Mouse (Mus musculus): ENCODE results near the gene Serpinb11. TPM values are rescaled to one million over a fixed set of nuclear protein-coding genes. Genes with fewer than 3 reads are reported as not detected.

Serpinb11 gene
- not detected in 2 replicates for polyA plus RNA-seq (2016; fragmentation: Nextera tagmentation; extraction: Ambion mirVana)

- 38% methylated on average over 1 of the region's 1 CpGs for WGBS
- Histone ChIP-seq H3K36me3 (no peaks in the 10 kb centered on the region), H3K9me3 (replicated peaks) (no peaks in the 10 kb centered on the region), H3K27ac (ENCODE audit: poor library complexity, severe bottlenecking) (no peak within 1 kb of the TSS), H3K4me1 (replicated peaks) (no peaks in the 10 kb centered on the region), H3K9ac (no peak within 1 kb of the TSS), H3K27me3 (replicated peaks) (no peaks in the 10 kb centered on the region), H3K4me3 (no peak within 1 kb of the TSS), H3K4me2 (no peak within 1 kb of the TSS)
- ATAC-seq (ENCODE audit: insufficient number of reproducible peaks, low FRiP score): no peak
Measured at GRCm38 (mm10) chr1:107360898-107361297, at the start of gene Serpinb11. Gene Serpinb11 (plus strand): TSS chr1:107361198.

GRCm38 (mm10) chr1:107345979-107346378 is 15.0 kb upstream of the Serpinb11 start:
- no peaks in the 10 kb centered on the region for H3K9me3 ChIP-seq (replicated peaks)
- no peak overlapping the region for H3K4me3 ChIP-seq

GRCm38 (mm10) chr1:107346788-107347187 is 14.2 kb upstream of the Serpinb11 start:
- ATAC-seq (ENCODE audit: insufficient number of reproducible peaks, low FRiP score): no peak
- H3K36me3 ChIP-seq: no peaks in the 10 kb centered on the region
- no peak overlapping the region for H3K4me2 ChIP-seq
- WGBS: 88% methylated on average over 2 of the region's 2 CpGs
- no peak overlapping the region for H3K27ac ChIP-seq (ENCODE audit: poor library complexity, severe bottlenecking)
- H3K9me3 ChIP-seq (replicated peaks): no peaks in the 10 kb centered on the region
- H3K27me3 ChIP-seq (replicated peaks): no peaks in the 10 kb centered on the region
- H3K9ac ChIP-seq: no peak overlapping the region
- H3K4me3 ChIP-seq: no peak overlapping the region
- H3K4me1 ChIP-seq (replicated peaks): 0 out of 2 replicates have a peak, but pooled peaks cover 3% of the 10 kb centered on the region

More at GRCm38 (mm10) chr1:107345979-107346378, 15.0 kb upstream of the Serpinb11 start:
- Histone ChIP-seq H3K4me2 (no peak overlapping the region), H3K36me3 (no peaks in the 10 kb centered on the region), H3K27ac (ENCODE audit: poor library complexity, severe bottlenecking) (no peak overlapping the region), H3K27me3 (replicated peaks) (no peaks in the 10 kb centered on the region), H3K9ac (no peak overlapping the region), H3K4me1 (replicated peaks) (no peaks in the 10 kb centered on the region)
- no peak for ATAC-seq (ENCODE audit: insufficient number of reproducible peaks, low FRiP score)

- WGBS: 44% methylated on average over 3 of the region's 3 CpGs
- Histone ChIP-seq H3K4me3 (no peak overlapping the region), H3K27ac (ENCODE audit: poor library complexity, severe bottlenecking) (no peak overlapping the region), H3K4me2 (no peak overlapping the region), H3K36me3 (no peaks in the 10 kb centered on the region), H3K9ac (no peak overlapping the region), H3K4me1 (replicated peaks) (0 out of 2 replicates have a peak, but pooled peaks cover 3% of the 10 kb centered on the region), H3K9me3 (replicated peaks) (no peaks in the 10 kb centered on the region), H3K27me3 (replicated peaks) (no peaks in the 10 kb centered on the region)
- no peak for ATAC-seq (ENCODE audit: insufficient number of reproducible peaks, low FRiP score)
Measured at GRCm38 (mm10) chr1:107350392-107350791, 10.6 kb upstream of the Serpinb11 start.

GRCm38 (mm10) chr1:107351115-107351514 is 9.9 kb upstream of the Serpinb11 start:
- H3K27me3 ChIP-seq (replicated peaks): no peaks in the 10 kb centered on the region
- WGBS: 24% methylated on average over 2 of the region's 2 CpGs
- no peaks in the 10 kb centered on the region for H3K9me3 ChIP-seq (replicated peaks)
- no peak overlapping the region for H3K9ac ChIP-seq
- 0 out of 2 replicates have a peak, but pooled peaks cover 3% of the 10 kb centered on the region for H3K4me1 ChIP-seq (replicated peaks)
- no peak overlapping the region for H3K4me2 ChIP-seq
- H3K4me3 ChIP-seq: no peak overlapping the region
- H3K27ac ChIP-seq (ENCODE audit: poor library complexity, severe bottlenecking): no peak overlapping the region
- ATAC-seq (ENCODE audit: insufficient number of reproducible peaks, low FRiP score): no peak
- H3K36me3 ChIP-seq: no peaks in the 10 kb centered on the region

GRCm38 (mm10) chr1:107353046-107353445 is 8.0 kb upstream of the Serpinb11 start:
- H3K4me1 ChIP-seq (replicated peaks): 0 out of 2 replicates have a peak, but pooled peaks cover 3% of the 10 kb centered on the region

GRCm38 (mm10) chr1:107365973-107366372 is 5.0 kb downstream of the Serpinb11 start:
- Histone ChIP-seq H3K4me1 (replicated peaks) (peaks cover 5% of the 10 kb centered on the region), H3K4me3 (no peak overlapping the region), H3K9me3 (replicated peaks) (no peaks in the 10 kb centered on the region), H3K4me2 (no peak overlapping the region), H3K27ac (ENCODE audit: poor library complexity, severe bottlenecking) (no peak overlapping the region), H3K27me3 (replicated peaks) (no peaks in the 10 kb centered on the region), H3K36me3 (no peaks in the 10 kb centered on the region), H3K9ac (no peak overlapping the region)
- ATAC-seq (ENCODE audit: insufficient number of reproducible peaks, low FRiP score): no peak
- WGBS: 63% methylated on average over 7 of the region's 7 CpGs

More at GRCm38 (mm10) chr1:107353046-107353445, 8.0 kb upstream of the Serpinb11 start:
- H3K27me3 ChIP-seq (replicated peaks): no peaks in the 10 kb centered on the region
- H3K4me3 ChIP-seq: no peak overlapping the region
- H3K27ac ChIP-seq (ENCODE audit: poor library complexity, severe bottlenecking): no peak overlapping the region
- no peak overlapping the region for H3K4me2 ChIP-seq
- no peak overlapping the region for H3K9ac ChIP-seq
- ATAC-seq (ENCODE audit: insufficient number of reproducible peaks, low FRiP score): no peak
- no peaks in the 10 kb centered on the region for H3K36me3 ChIP-seq
- 39% methylated on average over 3 of the region's 3 CpGs for WGBS
- no peaks in the 10 kb centered on the region for H3K9me3 ChIP-seq (replicated peaks)

GRCm38 (mm10) chr1:107368944-107369343 is 7.9 kb downstream of the Serpinb11 start:
- ATAC-seq (ENCODE audit: insufficient number of reproducible peaks, low FRiP score): no peak

GRCm38 (mm10) chr1:107376952-107377351 is 16.0 kb downstream of the Serpinb11 start:
- WGBS: 54% methylated on average over 4 of the region's 4 CpGs
- no peaks in the 10 kb centered on the region for H3K9me3 ChIP-seq (replicated peaks)
- H3K36me3 ChIP-seq: no peaks in the 10 kb centered on the region
- H3K27me3 ChIP-seq (replicated peaks): no peaks in the 10 kb centered on the region
- no peak for ATAC-seq (ENCODE audit: insufficient number of reproducible peaks, low FRiP score)
- H3K4me1 ChIP-seq (replicated peaks): no peaks in the 10 kb centered on the region
- no peak overlapping the region for H3K27ac ChIP-seq (ENCODE audit: poor library complexity, severe bottlenecking)
- H3K4me3 ChIP-seq: no peak overlapping the region
- no peak overlapping the region for H3K4me2 ChIP-seq
- no peak overlapping the region for H3K9ac ChIP-seq

More at GRCm38 (mm10) chr1:107368944-107369343, 7.9 kb downstream of the Serpinb11 start:
- no peaks in the 10 kb centered on the region for H3K27me3 ChIP-seq (replicated peaks)
- H3K9me3 ChIP-seq (replicated peaks): no peaks in the 10 kb centered on the region
- H3K4me3 ChIP-seq: no peak overlapping the region
- H3K4me2 ChIP-seq: no peak overlapping the region
- peaks cover 5% of the 10 kb centered on the region for H3K4me1 ChIP-seq (replicated peaks)
- WGBS: 73% methylated on average over 2 of the region's 2 CpGs
- H3K36me3 ChIP-seq: no peaks in the 10 kb centered on the region
- H3K27ac ChIP-seq (ENCODE audit: poor library complexity, severe bottlenecking): no peak overlapping the region
- H3K9ac ChIP-seq: no peak overlapping the region

- Histone ChIP-seq H3K4me2 (no peak overlapping the region), H3K36me3 (no peaks in the 10 kb centered on the region), H3K9ac (no peak overlapping the region), H3K27ac (ENCODE audit: poor library complexity, severe bottlenecking) (no peak overlapping the region), H3K4me1 (replicated peaks) (no peaks in the 10 kb centered on the region), H3K27me3 (replicated peaks) (no peaks in the 10 kb centered on the region), H3K4me3 (no peak overlapping the region), H3K9me3 (replicated peaks) (no peaks in the 10 kb centered on the region)
- ATAC-seq (ENCODE audit: insufficient number of reproducible peaks, low FRiP score): no peak
Measured at GRCm38 (mm10) chr1:107378368-107378767, 17.4 kb downstream of the Serpinb11 start.

- Histone ChIP-seq H3K4me3 (no peak overlapping the region), H3K4me2 (no peak overlapping the region)
Measured at GRCm38 (mm10) chr1:107381491-107381890, 20.5 kb downstream of the Serpinb11 start.

GRCm38 (mm10) chr1:107382404-107382803 is 21.4 kb downstream of the Serpinb11 start:
- no peak for ATAC-seq (ENCODE audit: insufficient number of reproducible peaks, low FRiP score)
- no peaks in the 10 kb centered on the region for H3K4me1 ChIP-seq (replicated peaks)
- no peaks in the 10 kb centered on the region for H3K27me3 ChIP-seq (replicated peaks)
- no peaks in the 10 kb centered on the region for H3K36me3 ChIP-seq
- no peak overlapping the region for H3K9ac ChIP-seq
- no peak overlapping the region for H3K4me3 ChIP-seq
- WGBS: 73% methylated on average over 1 of the region's 1 CpGs
- no peak overlapping the region for H3K27ac ChIP-seq (ENCODE audit: poor library complexity, severe bottlenecking)
- H3K9me3 ChIP-seq (replicated peaks): no peaks in the 10 kb centered on the region
- H3K4me2 ChIP-seq: no peak overlapping the region

More at GRCm38 (mm10) chr1:107381491-107381890, 20.5 kb downstream of the Serpinb11 start:
- no peak for ATAC-seq (ENCODE audit: insufficient number of reproducible peaks, low FRiP score)
- Histone ChIP-seq H3K9me3 (replicated peaks) (no peaks in the 10 kb centered on the region), H3K27ac (ENCODE audit: poor library complexity, severe bottlenecking) (no peak overlapping the region), H3K36me3 (no peaks in the 10 kb centered on the region), H3K27me3 (replicated peaks) (no peaks in the 10 kb centered on the region), H3K4me1 (replicated peaks) (no peaks in the 10 kb centered on the region), H3K9ac (no peak overlapping the region)
